Mouse (Mus musculus): ENCODE results near the gene Sbf2. TPM values are rescaled to one million over a fixed set of nuclear protein-coding genes. Genes with fewer than 3 reads are reported as not detected.

The Sbf2 gene
- polyA plus RNA-seq, 1 experiment from 2014 or later: 38.4 TPM

DNA sequence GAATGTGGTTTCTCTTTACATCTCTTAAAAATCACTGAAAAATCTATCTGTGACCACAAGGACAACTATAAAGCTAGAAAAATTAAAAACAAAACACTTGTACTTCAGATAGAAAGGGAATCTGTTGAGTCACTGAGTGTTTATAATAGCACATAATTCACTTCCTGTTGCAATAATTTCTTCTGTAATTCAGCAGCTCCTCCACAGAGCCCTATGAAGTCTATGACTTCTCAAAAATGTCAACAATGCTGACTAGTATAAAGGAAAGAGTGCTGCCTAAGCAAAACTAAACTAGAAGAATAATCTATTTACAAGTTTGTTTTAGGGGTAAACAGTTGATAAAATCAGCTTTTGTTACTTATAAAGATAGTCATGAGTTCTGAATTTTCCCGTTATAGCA, 229.2 kb downstream of the Sbf2 start:
- Histone ChIP-seq H3K4me2 (ENCODE audit: low read length) (no peak overlapping the region), H3K4me1 (ENCODE audit: control insufficient read depth in 2 of 2, insufficient read depth in 2 of 2, low read length in 2 of 2) (peaks cover 0 to 6% of the 10 kb centered on the region in 2 experiments; a peak in 2 of 4 replicates), H3K9ac (ENCODE audit: low read length) (no peak overlapping the region), H3K4me3 (ENCODE audit: control insufficient read depth in 1 of 2, insufficient read depth in 1 of 2, low read depth in 1 of 2, low read length in 2 of 2) (no peak overlapping the region), H3K9me3 (ENCODE audit: control insufficient read depth, low read length) (no peaks in the 10 kb centered on the region), H3K27me3 (ENCODE audit: control insufficient read depth, insufficient read depth, low read length) (no peaks in the 10 kb centered on the region), H3K36me3 (ENCODE audit: control insufficient read depth, insufficient read depth, low read length) (no peaks in the 10 kb centered on the region), H3K27ac (replicated peaks in 1 of 2; ENCODE audit: control insufficient read depth in 1 of 2, insufficient read depth in 1 of 2, low read depth in 2 of 2, low read length in 2 of 2) (no peak overlapping the region)
- no peak for ATAC-seq (ENCODE audit: insufficient number of reproducible peaks, insufficient read depth, low FRiP score, low read depth)
- WGBS: 92% methylated on average over 1 of the region's 1 CpGs

DNA sequence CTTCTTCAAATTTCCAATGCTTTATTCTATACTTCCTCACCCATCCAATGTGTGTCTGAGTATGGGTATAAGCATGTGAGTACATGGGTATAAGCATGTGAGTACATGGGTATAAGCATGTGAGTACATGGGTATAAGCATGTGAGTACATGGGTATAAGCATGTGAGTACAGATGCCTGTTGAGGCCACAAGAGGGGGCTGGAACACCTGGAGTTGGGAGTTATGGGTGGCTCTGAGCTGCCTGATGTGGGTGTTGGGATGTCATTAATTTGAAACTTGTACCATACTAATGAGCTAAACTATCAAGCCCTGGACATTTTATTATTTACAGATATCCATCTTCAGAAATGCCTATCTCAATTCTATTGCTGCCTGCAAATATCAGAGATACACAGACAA, 230.4 kb downstream of the Sbf2 start:
- Histone ChIP-seq H3K4me1 (ENCODE audit: control insufficient read depth in 2 of 2, insufficient read depth in 2 of 2, low read length in 2 of 2) (peaks cover 0 to 13% of the 10 kb centered on the region in 2 experiments; a peak in 2 of 4 replicates), H3K36me3 (ENCODE audit: control insufficient read depth, insufficient read depth, low read length) (no peaks in the 10 kb centered on the region), H3K27me3 (ENCODE audit: control insufficient read depth, insufficient read depth, low read length) (no peaks in the 10 kb centered on the region), H3K4me2 (ENCODE audit: low read length) (no peak overlapping the region), H3K9me3 (ENCODE audit: control insufficient read depth, low read length) (no peaks in the 10 kb centered on the region), H3K27ac (replicated peaks in 1 of 2; ENCODE audit: control insufficient read depth in 1 of 2, insufficient read depth in 1 of 2, low read depth in 2 of 2, low read length in 2 of 2) (no peak overlapping the region), H3K4me3 (ENCODE audit: control insufficient read depth in 1 of 2, insufficient read depth in 1 of 2, low read depth in 1 of 2, low read length in 2 of 2) (no peak overlapping the region), H3K9ac (ENCODE audit: low read length) (no peak overlapping the region)
- no peak for ATAC-seq (ENCODE audit: insufficient number of reproducible peaks, insufficient read depth, low FRiP score, low read depth)

DNA sequence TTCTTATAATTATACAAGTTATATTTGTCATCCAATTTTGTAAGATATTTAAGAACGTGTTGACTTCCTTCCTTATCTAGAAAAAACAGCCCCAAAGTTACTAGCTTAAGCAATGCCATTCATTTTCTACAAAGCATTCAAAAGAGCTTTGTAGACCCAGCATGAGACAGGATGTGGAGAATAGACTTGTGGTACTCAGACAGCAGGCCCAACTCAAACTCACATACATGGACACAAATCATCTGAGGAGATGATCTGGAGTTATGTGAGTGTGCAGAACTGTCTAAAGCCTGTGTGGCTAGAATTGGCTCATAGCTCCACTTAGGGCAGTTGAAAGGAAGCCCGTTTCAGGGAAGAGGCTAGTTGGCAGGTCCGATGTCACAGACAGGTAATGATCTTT, 233.1 kb downstream of the Sbf2 start:
- Histone ChIP-seq H3K4me3 (ENCODE audit: control insufficient read depth in 1 of 2, insufficient read depth in 1 of 2, low read depth in 1 of 2, low read length in 2 of 2) (no peak overlapping the region), H3K36me3 (ENCODE audit: control insufficient read depth, insufficient read depth, low read length) (peaks cover 7% of the 10 kb centered on the region; the same call in 1 of the 2 replicates), H3K27ac (replicated peaks in 1 of 2; ENCODE audit: control insufficient read depth in 1 of 2, insufficient read depth in 1 of 2, low read depth in 2 of 2, low read length in 2 of 2) (no peak overlapping the region), H3K9me3 (ENCODE audit: control insufficient read depth, low read length) (no peaks in the 10 kb centered on the region), H3K4me2 (ENCODE audit: low read length) (no peak overlapping the region), H3K4me1 (ENCODE audit: control insufficient read depth in 2 of 2, insufficient read depth in 2 of 2, low read length in 2 of 2) (peaks cover 0 to 10% of the 10 kb centered on the region in 2 experiments; a peak in 2 of 4 replicates), H3K9ac (ENCODE audit: low read length) (no peak overlapping the region), H3K27me3 (ENCODE audit: control insufficient read depth, insufficient read depth, low read length) (no peaks in the 10 kb centered on the region)
- no peak for ATAC-seq (ENCODE audit: insufficient number of reproducible peaks, insufficient read depth, low FRiP score, low read depth)
- 74% methylated on average over 3 of the region's 3 CpGs for WGBS

DNA sequence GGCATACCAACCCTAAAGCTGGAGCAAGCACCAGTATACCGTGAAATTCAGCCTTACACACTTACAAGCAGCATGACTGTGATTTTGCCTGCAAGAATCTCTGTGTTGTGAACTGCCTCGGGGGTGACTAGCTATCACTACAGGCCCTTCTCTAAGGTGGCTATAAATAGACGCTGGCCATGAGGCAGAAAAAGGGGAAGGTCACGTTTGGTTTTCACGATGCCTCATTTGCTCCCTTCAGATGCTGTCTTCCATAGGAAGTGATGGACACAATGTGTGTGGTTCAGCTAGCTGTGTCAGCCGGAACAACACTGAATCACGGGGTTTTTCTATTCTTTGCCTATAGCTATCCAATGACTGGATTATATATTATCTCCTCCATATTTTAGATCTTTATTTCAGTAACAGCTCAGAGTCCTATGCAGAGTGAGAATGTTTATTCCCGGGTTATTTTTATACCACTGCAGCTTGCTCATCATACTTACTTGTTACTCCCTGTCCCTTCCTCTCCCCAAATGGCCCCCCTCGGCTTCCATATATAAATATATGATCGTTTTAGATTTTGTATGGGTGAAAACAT, 235.3 kb downstream of the Sbf2 start:
- WGBS: 41% methylated on average over 10 of the region's 10 CpGs
- peaks cover 25% of the 10 kb centered on the region for H3K36me3 ChIP-seq (ENCODE audit: control insufficient read depth, insufficient read depth, low read length)
- no peak overlapping the region; a peak in 1 of 4 replicates for H3K27ac ChIP-seq (replicated peaks in 1 of 2; ENCODE audit: control insufficient read depth in 1 of 2, insufficient read depth in 1 of 2, low read depth in 2 of 2, low read length in 2 of 2)
- H3K4me2 ChIP-seq (ENCODE audit: low read length): no peak overlapping the region
- peaks cover 0 to 10% of the 10 kb centered on the region in 2 experiments; a peak in 2 of 4 replicates for H3K4me1 ChIP-seq (ENCODE audit: control insufficient read depth in 2 of 2, insufficient read depth in 2 of 2, low read length in 2 of 2)
- ATAC-seq (ENCODE audit: insufficient number of reproducible peaks, insufficient read depth, low FRiP score, low read depth): no peak
- no peaks in the 10 kb centered on the region for H3K27me3 ChIP-seq (ENCODE audit: control insufficient read depth, insufficient read depth, low read length)
- no peaks in the 10 kb centered on the region for H3K9me3 ChIP-seq (ENCODE audit: control insufficient read depth, low read length)
- no peak overlapping the region for H3K9ac ChIP-seq (ENCODE audit: low read length)
- H3K4me3 ChIP-seq (ENCODE audit: control insufficient read depth in 1 of 2, insufficient read depth in 1 of 2, low read depth in 1 of 2, low read length in 2 of 2): no peak overlapping the region

DNA sequence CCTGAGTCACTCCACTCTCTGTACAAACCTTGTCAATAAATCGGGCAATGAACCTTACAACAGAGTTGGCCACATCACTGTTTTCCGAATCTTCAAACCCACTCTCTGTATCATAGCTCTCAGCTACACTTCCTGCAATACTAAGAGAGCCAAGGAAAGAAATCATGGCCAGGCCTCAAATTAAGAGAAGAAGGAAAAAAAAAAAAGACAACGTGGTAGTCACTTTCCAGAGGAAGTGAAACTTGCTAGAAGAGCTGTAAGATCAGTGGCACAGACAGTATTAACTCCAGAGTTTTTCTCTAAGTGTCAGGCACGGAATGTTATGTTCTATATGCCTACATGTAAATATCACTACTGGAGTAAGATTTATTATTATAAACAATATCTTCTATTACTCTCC, 242.2 kb downstream of the Sbf2 start:
- Histone ChIP-seq H3K36me3 (ENCODE audit: control insufficient read depth, insufficient read depth, low read length) (peaks cover 71% of the 10 kb centered on the region), H3K9ac (ENCODE audit: low read length) (no peak overlapping the region), H3K4me3 (ENCODE audit: control insufficient read depth in 1 of 2, insufficient read depth in 1 of 2, low read depth in 1 of 2, low read length in 2 of 2) (no peak overlapping the region), H3K4me2 (ENCODE audit: low read length) (no peak overlapping the region), H3K27ac (replicated peaks in 1 of 2; ENCODE audit: control insufficient read depth in 1 of 2, insufficient read depth in 1 of 2, low read depth in 2 of 2, low read length in 2 of 2) (no peak overlapping the region), H3K9me3 (ENCODE audit: control insufficient read depth, low read length) (no peaks in the 10 kb centered on the region), H3K4me1 (ENCODE audit: control insufficient read depth in 2 of 2, insufficient read depth in 2 of 2, low read length in 2 of 2) (no peaks in the 10 kb centered on the region), H3K27me3 (ENCODE audit: control insufficient read depth, insufficient read depth, low read length) (no peaks in the 10 kb centered on the region)
- ATAC-seq (ENCODE audit: insufficient number of reproducible peaks, insufficient read depth, low FRiP score, low read depth): no peak
- 80% methylated on average over 4 of the region's 4 CpGs for WGBS

DNA sequence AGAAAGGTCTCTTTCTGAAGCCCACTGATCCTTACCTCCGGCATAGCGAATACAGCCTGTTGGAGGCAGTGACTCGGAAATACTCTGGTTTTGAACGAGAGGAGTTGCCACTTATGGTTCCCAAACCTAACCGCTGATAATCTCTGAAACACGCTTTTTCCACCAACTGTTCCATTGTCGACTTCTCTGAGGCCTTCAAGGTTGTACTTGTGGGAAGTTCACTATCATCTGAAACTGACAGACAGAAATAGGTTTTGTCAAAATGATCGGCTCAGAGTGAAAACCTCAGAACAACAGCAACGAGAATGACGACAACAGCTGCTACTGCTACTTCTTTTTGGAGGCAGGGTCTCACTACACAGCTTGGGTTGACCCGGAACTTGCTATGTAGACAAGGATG, 252.7 kb downstream of the Sbf2 start:
- Histone ChIP-seq H3K36me3 (ENCODE audit: control insufficient read depth, insufficient read depth, low read length) (peaks cover 55% of the 10 kb centered on the region), H3K9ac (ENCODE audit: low read length) (no peak overlapping the region), H3K4me3 (ENCODE audit: control insufficient read depth in 1 of 2, insufficient read depth in 1 of 2, low read depth in 1 of 2, low read length in 2 of 2) (no peak overlapping the region), H3K4me1 (ENCODE audit: control insufficient read depth in 2 of 2, insufficient read depth in 2 of 2, low read length in 2 of 2) (no peaks in the 10 kb centered on the region), H3K9me3 (ENCODE audit: control insufficient read depth, low read length) (no peaks in the 10 kb centered on the region), H3K27me3 (ENCODE audit: control insufficient read depth, insufficient read depth, low read length) (no peaks in the 10 kb centered on the region), H3K27ac (replicated peaks in 1 of 2; ENCODE audit: control insufficient read depth in 1 of 2, insufficient read depth in 1 of 2, low read depth in 2 of 2, low read length in 2 of 2) (no peak overlapping the region), H3K4me2 (ENCODE audit: low read length) (no peak overlapping the region)
- WGBS: 83% methylated on average over 11 of the region's 11 CpGs
- no peak for ATAC-seq (ENCODE audit: insufficient number of reproducible peaks, insufficient read depth, low FRiP score, low read depth)

DNA sequence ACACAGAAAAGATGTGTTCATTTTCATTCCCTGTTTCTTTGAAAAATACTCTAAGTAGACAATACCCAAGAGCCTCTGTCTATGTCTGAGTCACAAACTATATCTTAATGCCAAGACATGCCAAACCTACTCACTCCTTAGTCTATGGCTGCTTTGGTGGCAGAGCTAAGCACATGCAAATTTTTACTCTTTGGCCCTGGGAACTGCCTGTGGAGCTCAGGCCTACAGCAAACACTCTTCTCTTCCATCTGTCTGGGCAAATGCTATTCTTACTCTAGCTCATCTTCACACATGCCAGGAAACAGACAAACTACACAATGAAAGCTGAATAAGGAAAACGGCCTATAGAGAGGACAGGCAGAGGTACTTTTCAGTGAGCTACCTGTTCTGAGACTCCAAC, 253.2 kb downstream of the Sbf2 start:
- ATAC-seq (ENCODE audit: insufficient number of reproducible peaks, insufficient read depth, low FRiP score, low read depth): no peak
- H3K9me3 ChIP-seq (ENCODE audit: control insufficient read depth, low read length): no peaks in the 10 kb centered on the region
- WGBS: 82% methylated on average over 1 of the region's 1 CpGs
- H3K4me1 ChIP-seq (ENCODE audit: control insufficient read depth in 2 of 2, insufficient read depth in 2 of 2, low read length in 2 of 2): no peaks in the 10 kb centered on the region
- H3K36me3 ChIP-seq (ENCODE audit: control insufficient read depth, insufficient read depth, low read length): peaks cover 50% of the 10 kb centered on the region
- H3K27me3 ChIP-seq (ENCODE audit: control insufficient read depth, insufficient read depth, low read length): no peaks in the 10 kb centered on the region
- no peak overlapping the region for H3K4me2 ChIP-seq (ENCODE audit: low read length)
- no peak overlapping the region for H3K27ac ChIP-seq (replicated peaks in 1 of 2; ENCODE audit: control insufficient read depth in 1 of 2, insufficient read depth in 1 of 2, low read depth in 2 of 2, low read length in 2 of 2)
- H3K4me3 ChIP-seq (ENCODE audit: control insufficient read depth in 1 of 2, insufficient read depth in 1 of 2, low read depth in 1 of 2, low read length in 2 of 2): no peak overlapping the region
- H3K9ac ChIP-seq (ENCODE audit: low read length): no peak overlapping the region

DNA sequence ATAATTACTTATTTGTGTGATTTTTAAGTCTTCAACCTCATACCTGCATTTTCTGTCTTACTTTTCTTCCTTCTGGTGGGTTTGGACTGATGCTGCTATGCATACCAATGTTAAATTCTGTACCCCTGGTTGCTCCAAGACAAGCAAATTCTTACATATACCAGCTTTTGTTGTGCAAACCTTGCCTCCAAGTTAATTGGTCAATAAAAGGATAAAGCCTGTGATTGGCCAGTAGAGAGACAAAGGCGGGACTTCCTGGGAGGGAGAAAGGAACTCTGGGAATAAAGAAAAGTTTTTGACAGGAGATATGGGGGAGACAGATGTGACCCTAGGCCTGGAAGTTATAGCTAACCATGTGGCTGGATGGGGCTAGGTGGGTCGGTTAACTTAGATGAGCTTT, 255.3 kb downstream of the Sbf2 start:
- Histone ChIP-seq H3K4me1 (ENCODE audit: control insufficient read depth in 2 of 2, insufficient read depth in 2 of 2, low read length in 2 of 2) (no peaks in the 10 kb centered on the region), H3K36me3 (ENCODE audit: control insufficient read depth, insufficient read depth, low read length) (peaks cover 33% of the 10 kb centered on the region), H3K27me3 (ENCODE audit: control insufficient read depth, insufficient read depth, low read length) (no peaks in the 10 kb centered on the region), H3K4me3 (ENCODE audit: control insufficient read depth in 1 of 2, insufficient read depth in 1 of 2, low read depth in 1 of 2, low read length in 2 of 2) (no peak overlapping the region), H3K4me2 (ENCODE audit: low read length) (no peak overlapping the region), H3K9ac (ENCODE audit: low read length) (no peak overlapping the region), H3K9me3 (ENCODE audit: control insufficient read depth, low read length) (no peaks in the 10 kb centered on the region), H3K27ac (replicated peaks in 1 of 2; ENCODE audit: control insufficient read depth in 1 of 2, insufficient read depth in 1 of 2, low read depth in 2 of 2, low read length in 2 of 2) (no peak overlapping the region)
- no peak for ATAC-seq (ENCODE audit: insufficient number of reproducible peaks, insufficient read depth, low FRiP score, low read depth)
- WGBS: 92% methylated on average over 2 of the region's 2 CpGs

Data from heart, embryonic 14.5 days (tissue).